Comparison of ENCODE assay signal across 12 mouse cellular contexts in the genomic region with DNA sequence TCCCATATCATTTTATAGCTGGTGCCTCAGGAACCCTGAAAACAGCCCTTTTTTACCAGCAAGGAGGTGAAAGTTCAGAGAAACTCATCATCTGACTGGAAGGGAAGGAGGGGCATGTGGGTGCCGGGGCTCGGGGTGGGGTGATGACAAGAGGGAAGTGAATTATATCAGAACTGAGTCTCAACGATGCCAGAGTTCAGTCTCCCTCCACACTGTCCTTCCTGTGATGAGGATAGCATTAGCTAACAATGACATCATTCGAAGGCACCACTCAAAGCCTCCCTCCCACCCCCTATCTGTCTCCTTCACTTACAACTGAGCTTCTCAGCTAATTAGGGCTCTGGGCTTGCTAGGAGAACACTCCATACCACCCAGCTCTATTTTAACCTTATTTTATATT. TPM values are rescaled to one million over a fixed set of nuclear protein-coding genes. Genes with fewer than 3 reads are reported as not detected.
DNase-seq lines count a peak whose midpoint lies in the region; ATAC-seq and TF ChIP-seq lines count a peak whose summit lies in the region.
"Had no signal": no experiment of that assay in that cellular context is flagged by ENCODE, and none has a peak within 500 bp of the region (broad histone marks: within the 10 kb centered on the region; RNA-seq: fewer than 3 reads in every experiment).

No protein-coding gene starts in this region.

- H3K4me2 ChIP-seq in hindbrain, embryonic 13.5 days: no peak overlapping the region
- H3K4me2 ChIP-seq in hindbrain, embryonic 11.5 days (replicated peaks; ENCODE audit: low read depth, low read length): no peak overlapping the region
- no peak overlapping the region for H3K4me2 ChIP-seq in neural tube, embryonic 13.5 days
- H3K4me2 ChIP-seq in intestine, embryonic 16.5 days (ENCODE audit: low read depth, low read length): no peak overlapping the region
- H3K4me2 ChIP-seq: heart, embryonic 11.5 days; liver, embryonic 13.5 days had no signal

- H3K27ac ChIP-seq in hindbrain, embryonic 13.5 days: 0 out of 2 replicates have a peak overlapping the region, but pooled peaks have one; percentile 4
- H3K27ac ChIP-seq in hindbrain, embryonic 11.5 days (ENCODE audit: low read depth, low read length): no peak overlapping the region
- H3K27ac ChIP-seq in neural tube, embryonic 13.5 days (replicated peaks): peak overlapping the region; percentile 46; the same call in 1 of the 2 replicates
- peak overlapping the region; percentile 47 for H3K27ac ChIP-seq in intestine, embryonic 16.5 days (ENCODE audit: low read length)
- H3K27ac ChIP-seq in thymus, adult 2 months (ENCODE audit: control insufficient read depth, insufficient read depth, low read length): no peak overlapping the region

- 73% methylated on average over 4 of the region's 4 CpGs for WGBS in hindbrain, embryonic 13.5 days
- 80% methylated on average over 4 of the region's 4 CpGs for WGBS in hindbrain, embryonic 11.5 days
- WGBS in neural tube, embryonic 13.5 days: 60% methylated on average over 4 of the region's 4 CpGs
- 35% methylated on average over 4 of the region's 4 CpGs for WGBS in intestine, embryonic 16.5 days
- WGBS in thymus, adult 2 months: 48% methylated on average over 4 of the region's 4 CpGs

- no peak for DNase-seq in hindbrain, embryonic 11.5 days (ENCODE audit: low spot score)
- no peak for DNase-seq in neural tube, embryonic 10.5 days (ENCODE audit: extremely low spot score, low spot score)
- peak; percentile 39 for DNase-seq in splenic B cell, adult 2 months (ENCODE audit: low read depth, low spot score)
- DNase-seq in adrenal gland, postnatal 36 days: no peak
- DNase-seq in thymus, adult 2 months: no peak
- DNase-seq: liver, embryonic 13.5 days; thymus, postnatal 4 days had no signal

- no peak for TF ChIP-seq POLR2A in thymus, adult 2 months (IDR thresholded peaks at IDR 0.05; ENCODE audit: control insufficient read depth, extremely low read depth, insufficient read depth, low read length, poor library complexity)

- no peak for TF ChIP-seq CTCF in thymus, adult 2 months (IDR thresholded peaks at IDR 0.05; ENCODE audit: borderline replicate concordance, control insufficient read depth, extremely low read depth, insufficient read depth, low read length, poor library complexity)

- H3K4me1 ChIP-seq in hindbrain, embryonic 13.5 days (replicated peaks): peaks cover 88% of the 10 kb centered on the region
- peaks cover 36% of the 10 kb centered on the region for H3K4me1 ChIP-seq in hindbrain, embryonic 11.5 days (replicated peaks; ENCODE audit: control insufficient read depth, insufficient read depth, low read length)
- H3K4me1 ChIP-seq in neural tube, embryonic 13.5 days (replicated peaks): peaks cover 85% of the 10 kb centered on the region
- H3K4me1 ChIP-seq in intestine, embryonic 16.5 days (ENCODE audit: control insufficient read depth, insufficient read depth, low read length): peaks cover 72% of the 10 kb centered on the region
- H3K4me1 ChIP-seq in thymus, adult 2 months (replicated peaks; ENCODE audit: control insufficient read depth, insufficient read depth, low read length): peaks cover 31% of the 10 kb centered on the region

- H3K9me3 ChIP-seq in hindbrain, embryonic 13.5 days: no peaks in the 10 kb centered on the region
- no peaks in the 10 kb centered on the region for H3K9me3 ChIP-seq in hindbrain, embryonic 11.5 days (ENCODE audit: control insufficient read depth, low read length)
- no peaks in the 10 kb centered on the region for H3K9me3 ChIP-seq in neural tube, embryonic 13.5 days
- H3K9me3 ChIP-seq in intestine, embryonic 16.5 days (ENCODE audit: control insufficient read depth, low read length): no peaks in the 10 kb centered on the region
- H3K9me3 ChIP-seq: liver, embryonic 13.5 days had no signal

- 0 out of 2 replicates have a peak, but pooled peaks cover 4% of the 10 kb centered on the region for H3K27me3 ChIP-seq in hindbrain, embryonic 13.5 days
- no peaks in the 10 kb centered on the region for H3K27me3 ChIP-seq in hindbrain, embryonic 11.5 days (ENCODE audit: control insufficient read depth, insufficient read depth, low read length)
- H3K27me3 ChIP-seq in neural tube, embryonic 13.5 days: peaks cover 32% of the 10 kb centered on the region
- H3K27me3 ChIP-seq in intestine, embryonic 16.5 days (replicated peaks; ENCODE audit: control insufficient read depth, insufficient read depth, low read length): no peaks in the 10 kb centered on the region
- H3K27me3 ChIP-seq in splenic B cell, adult 2 months (ENCODE audit: control insufficient read depth, insufficient read depth, low read length, poor library complexity, severe bottlenecking): no peaks in the 10 kb centered on the region
- H3K27me3 ChIP-seq in thymus, adult 2 months (ENCODE audit: control insufficient read depth, insufficient read depth, low read length): no peaks in the 10 kb centered on the region
- H3K27me3 ChIP-seq: CH12.LX; liver, embryonic 13.5 days had no signal

- no peak overlapping the region for H3K4me3 ChIP-seq in hindbrain, embryonic 13.5 days
- H3K4me3 ChIP-seq in hindbrain, embryonic 11.5 days (ENCODE audit: low read depth, low read length): no peak overlapping the region
- no peak overlapping the region for H3K4me3 ChIP-seq in neural tube, embryonic 13.5 days
- H3K4me3 ChIP-seq in intestine, embryonic 16.5 days (ENCODE audit: low read length): no peak overlapping the region
- H3K4me3 ChIP-seq in thymus, adult 2 months (ENCODE audit: control insufficient read depth, insufficient read depth, low read length): no peak overlapping the region
- H3K4me3 ChIP-seq: liver, embryonic 13.5 days had no signal

- H3K9ac ChIP-seq in hindbrain, embryonic 13.5 days: no peak overlapping the region
- H3K9ac ChIP-seq in hindbrain, embryonic 11.5 days (ENCODE audit: low read depth, low read length): no peak overlapping the region
- no peak overlapping the region for H3K9ac ChIP-seq in neural tube, embryonic 13.5 days
- no peak overlapping the region for H3K9ac ChIP-seq in intestine, embryonic 16.5 days (ENCODE audit: low read depth, low read length)
- H3K9ac ChIP-seq: liver, embryonic 13.5 days had no signal

- ATAC-seq in hindbrain, embryonic 13.5 days (ENCODE audit: low FRiP score): no peak
- no peak for ATAC-seq in hindbrain, embryonic 11.5 days (ENCODE audit: low FRiP score)
- ATAC-seq in neural tube, embryonic 13.5 days (ENCODE audit: low read depth): no peak
- peak; percentile 37 for ATAC-seq in intestine, embryonic 16.5 days

- H3K36me3 ChIP-seq in hindbrain, embryonic 13.5 days: peaks cover 13% of the 10 kb centered on the region
- H3K36me3 ChIP-seq in hindbrain, embryonic 11.5 days (ENCODE audit: control insufficient read depth, insufficient read depth, low read length): peaks cover 2% of the 10 kb centered on the region; the same call in 1 of the 2 replicates
- peaks cover 17% of the 10 kb centered on the region for H3K36me3 ChIP-seq in neural tube, embryonic 13.5 days
- H3K36me3 ChIP-seq in intestine, embryonic 16.5 days (ENCODE audit: control insufficient read depth, insufficient read depth, low read length): peaks cover 6% of the 10 kb centered on the region
- 0 out of 2 replicates have a peak, but pooled peaks cover 2% of the 10 kb centered on the region for H3K36me3 ChIP-seq in splenic B cell, adult 2 months (ENCODE audit: control insufficient read depth, insufficient read depth, low read length, poor library complexity, severe bottlenecking)
- peaks cover 14% of the 10 kb centered on the region for H3K36me3 ChIP-seq in thymus, adult 2 months (ENCODE audit: control insufficient read depth, insufficient read depth, low read length)

RNA-seq across cellular contexts. Expression of a gene that starts 6.8 kb away (rescaled TPM):
- polyA plus RNA-seq in hindbrain, embryonic 13.5 days (2015; fragmentation: Nextera tagmentation; extraction: Ambion mirVana): 90.8 and 91.6 TPM in 2 replicates
- polyA plus RNA-seq in hindbrain, embryonic 11.5 days (2014; fragmentation: Nextera tagmentation; extraction: Ambion mirVana): 76.7 and 78.5 TPM in 2 replicates
- polyA plus RNA-seq in neural tube, embryonic 13.5 days (2015; fragmentation: Nextera tagmentation; extraction: Ambion mirVana): 89.8 and 95.7 TPM in 2 replicates
- polyA plus RNA-seq in intestine, embryonic 16.5 days (2015; fragmentation: Nextera tagmentation; extraction: Ambion mirVana): 63.5 and 67.2 TPM in 2 replicates
- 10 to 100 TPM; 25.8 to 27.9 TPM for total RNA-seq in adrenal gland, postnatal 36 days (2021)
- 95.0 and 106 TPM in 2 replicates for polyA plus RNA-seq in thymus, adult 2 months (2012; rRNA removed)

RNA-seq across cellular contexts. Expression of a gene that starts 31.8 kb away (rescaled TPM):
- polyA plus RNA-seq in hindbrain, embryonic 13.5 days (2015; fragmentation: Nextera tagmentation; extraction: Ambion mirVana): 61.5 and 68.1 TPM in 2 replicates
- polyA plus RNA-seq in hindbrain, embryonic 11.5 days (2014; fragmentation: Nextera tagmentation; extraction: Ambion mirVana): 45.8 and 51.0 TPM in 2 replicates
- 51.3 and 57.3 TPM in 2 replicates for polyA plus RNA-seq in neural tube, embryonic 13.5 days (2015; fragmentation: Nextera tagmentation; extraction: Ambion mirVana)
- 135 and 154 TPM in 2 replicates for polyA plus RNA-seq in intestine, embryonic 16.5 days (2015; fragmentation: Nextera tagmentation; extraction: Ambion mirVana)
- 10 to 100 TPM; 44.4 to 59.5 TPM for total RNA-seq in adrenal gland, postnatal 36 days (2021)
- 78.7 and 82.3 TPM in 2 replicates for polyA plus RNA-seq in thymus, adult 2 months (2012; rRNA removed)

RNA-seq across cellular contexts. Expression of a gene that starts 49.0 kb away (rescaled TPM):
- 8.1 and 9.3 TPM in 2 replicates for polyA plus RNA-seq in hindbrain, embryonic 13.5 days (2015; fragmentation: Nextera tagmentation; extraction: Ambion mirVana)
- polyA plus RNA-seq in hindbrain, embryonic 11.5 days (2014; fragmentation: Nextera tagmentation; extraction: Ambion mirVana): 7.0 and 7.6 TPM in 2 replicates
- 6.9 and 7.5 TPM in 2 replicates for polyA plus RNA-seq in neural tube, embryonic 13.5 days (2015; fragmentation: Nextera tagmentation; extraction: Ambion mirVana)
- polyA plus RNA-seq in intestine, embryonic 16.5 days (2015; fragmentation: Nextera tagmentation; extraction: Ambion mirVana): 0.45 and 0.64 TPM in 2 replicates
- not detected for total RNA-seq in adrenal gland, postnatal 36 days (2021)
- not detected in 2 replicates for polyA plus RNA-seq in thymus, adult 2 months (2012; rRNA removed)
- total RNA-seq: CH12.LX had no signal

Comparison
In these comparisons a context has a peak if more than half of its experiments do, and no peak if none do; other contexts are left out.
1. H3K27ac ChIP-seq: peak in hindbrain, embryonic 13.5 days (single experiment), neural tube, embryonic 13.5 days (single experiment) and intestine, embryonic 16.5 days (single experiment); none in hindbrain, embryonic 11.5 days (single experiment) and thymus, adult 2 months (single experiment).